Mouse (Mus musculus): ENCODE measurements at regions not wholly inside any gene's neighbourhood (a gene's known extent, or its start where the extent isn't known, plus 50 kb on each side); places are given as distances from the start of the nearest gene placed in this dataset.
"Not testable (repeated sequence)": the region's sequence is repeated elsewhere in the genome, so short reads cannot be mapped to it uniquely, and the experiment has no call there.

- not testable (repeated sequence) for H3K4me1 ChIP-seq (ENCODE audit: control insufficient read depth, insufficient read depth, insufficient read length, low read length); H3K27ac ChIP-seq (replicated peaks; ENCODE audit: low read depth, low read length)
- H3K4me3 ChIP-seq (ENCODE audit: insufficient read depth, low read depth, low read length), result peak overlapping the region; percentile 42; the same call in 1 of the 2 replicates
Measured at GRCm38 (mm10) chr12:20614766-20615165, 375.5 kb upstream of the Asap2 start.

All from brown adipose tissue, adult 24 weeks (tissue).